Mouse (Mus musculus): ENCODE measurements at regions not wholly inside any gene's neighbourhood (a gene's known extent, or its start where the extent isn't known, plus 50 kb on each side); places are given as distances from the start of the nearest gene placed in this dataset.

GRCm38 (mm10) chr9:91666667-91667066 is 301.1 kb upstream of the Zic1 start:
- no peak for TF ChIP-seq CTCF (IDR thresholded peaks at IDR 0.05; ENCODE audit: borderline replicate concordance, insufficient read depth, low read depth, low read length)
- TF ChIP-seq POLR2A (IDR thresholded peaks at IDR 0.05; ENCODE audit: borderline replicate concordance, insufficient read depth, low read length) = no peak
